Mouse (Mus musculus) myocyte (in vitro differentiated cells): ENCODE measurements around the gene Ccnq.

ENCODE experiments used
- CEBPB ChIP-seq: IDR thresholded peaks from 2 replicates; pipeline ENCODE4 v1.6.1; 2011; ENCODE audit warnings: mild to moderate bottlenecking, moderate library complexity; ENCODE audit not compliant: poor library complexity, insufficient read depth, severe bottlenecking
- E2F4 ChIP-seq: IDR thresholded peaks from one replicate; pipeline ENCODE4 v1.6.1; 2011; ENCODE audit warnings: mild to moderate bottlenecking, control low read depth, moderate library complexity; ENCODE audit not compliant: insufficient read depth
- MAX ChIP-seq: IDR thresholded peaks from one replicate; pipeline ENCODE4 v1.6.1; 2011; ENCODE audit warnings: low read depth, mild to moderate bottlenecking, control low read depth
- MYOD1 ChIP-seq, 3 experiments: IDR thresholded peaks; one replicate each; pipeline ENCODE4 v1.6.1; 2011; ENCODE audit warnings: control low read depth in 2 of 3, low read depth in 2 of 3, mild to moderate bottlenecking in 2 of 3, moderate library complexity in 1 of 3; ENCODE audit not compliant: insufficient read length in 2 of 3, control insufficient read depth in 1 of 3
- MYOG ChIP-seq, 3 experiments: IDR thresholded peaks; one replicate each; pipeline ENCODE4 v1.6.1; 2011; ENCODE audit warnings: control low read depth in 2 of 3, low read depth in 2 of 3, mild to moderate bottlenecking in 2 of 3; ENCODE audit not compliant: insufficient read length in 2 of 3, control insufficient read depth in 1 of 3, insufficient read depth in 1 of 3
- POLR2A ChIP-seq: IDR thresholded peaks from one replicate; pipeline ENCODE4 v1.6.1; 2011; ENCODE audit warnings: low read depth, mild to moderate bottlenecking, control low read depth, moderate library complexity; ENCODE audit not compliant: insufficient read length
- POLR2AphosphoS2 ChIP-seq: IDR thresholded peaks from one replicate; pipeline ENCODE4 v1.6.1; 2011; ENCODE audit warnings: low read depth, control low read depth; ENCODE audit not compliant: insufficient read length
- REST ChIP-seq: IDR thresholded peaks from one replicate; pipeline ENCODE4 v1.6.1; 2011; ENCODE audit warnings: mild to moderate bottlenecking, control low read depth, moderate library complexity; ENCODE audit not compliant: insufficient read depth, insufficient read length
- TCF12 ChIP-seq: IDR thresholded peaks from one replicate; pipeline ENCODE4 v1.6.1; 2011; ENCODE audit warnings: mild to moderate bottlenecking, control low read depth; ENCODE audit not compliant: poor library complexity, insufficient read depth, severe bottlenecking
- TCF3 ChIP-seq: IDR thresholded peaks from one replicate; pipeline ENCODE4 v1.6.1; 2011; ENCODE audit warnings: low read depth, control low read depth; ENCODE audit not compliant: insufficient read length
- USF1 ChIP-seq: IDR thresholded peaks from one replicate; pipeline ENCODE4 v1.6.1; 2011; ENCODE audit warnings: low read depth, mild to moderate bottlenecking, control low read depth, moderate library complexity

GRCm38 (mm10) chr11:78741958-78742357, 9.6 kb downstream of the Ccnq start:
- TF ChIP-seq POLR2A (no peak), TCF12 (no peak), MAX (no peak), USF1 (no peak), POLR2AphosphoS2 (no peak), MYOG (IDR thresholded peaks at IDR 0.05; ENCODE audit: control insufficient read depth in 1 of 3, insufficient read depth in 1 of 3, insufficient read length in 2 of 3, low read depth in 2 of 3) (no peak), REST (no peak), CEBPB (no peak), MYOD1 (IDR thresholded peaks at IDR 0.05; ENCODE audit: control insufficient read depth in 1 of 3, insufficient read length in 2 of 3, low read depth in 2 of 3) (no peak), TCF3 (no peak), E2F4 (no peak)
